Mouse (Mus musculus): ENCODE data around the gene Carnmt1.

DNA sequence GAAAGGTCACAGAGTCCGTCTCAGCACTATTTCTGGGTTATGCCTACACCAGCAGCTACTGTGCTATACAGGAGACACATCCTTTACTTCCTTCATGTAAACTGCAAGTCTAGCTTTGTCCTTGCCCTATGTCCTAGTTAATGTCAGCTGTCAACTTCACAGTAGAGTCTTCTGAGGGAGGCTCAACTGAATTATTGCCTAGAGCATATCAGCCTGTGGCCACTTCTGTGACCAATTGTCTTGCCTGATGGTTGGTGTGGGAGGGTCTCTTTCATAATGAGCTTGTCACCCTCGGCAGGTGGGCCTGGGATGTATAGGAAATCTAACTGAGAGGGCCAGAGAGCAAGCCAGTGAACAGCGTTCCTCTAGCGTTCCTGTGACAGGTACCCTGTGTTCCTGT lies 27.2 kb upstream of the Carnmt1 start:
- TF ChIP-seq CTCF (IDR thresholded peaks at IDR 0.05; ENCODE audit: borderline replicate concordance, insufficient read depth, low read depth, low read length) (no peak), POLR2A (IDR thresholded peaks at IDR 0.05; ENCODE audit: borderline replicate concordance, insufficient read depth, low read length) (no peak)

Measured in cerebellum, adult 2 months (tissue).